Mouse (Mus musculus) ES-CJ7 (cell line): ENCODE measurements around the gene Syt9.

ENCODE experiments used
- DNase-seq: peaks from one replicate; pipeline ENCODE4 v3.0.0; 2011; ENCODE audit warnings: low read depth, low spot score

The Syt9 gene

GRCm38 (mm10) chr7:107370232-107371125 is at the start of gene Syt9:
Syt9 (plus strand) TSS chr7:107370728.
- peak; percentile 76 for DNase-seq

GRCm38 (mm10) chr7:107339013-107339412 is 31.5 kb upstream of the Syt9 start:
- DNase-seq: no peak

DNA sequence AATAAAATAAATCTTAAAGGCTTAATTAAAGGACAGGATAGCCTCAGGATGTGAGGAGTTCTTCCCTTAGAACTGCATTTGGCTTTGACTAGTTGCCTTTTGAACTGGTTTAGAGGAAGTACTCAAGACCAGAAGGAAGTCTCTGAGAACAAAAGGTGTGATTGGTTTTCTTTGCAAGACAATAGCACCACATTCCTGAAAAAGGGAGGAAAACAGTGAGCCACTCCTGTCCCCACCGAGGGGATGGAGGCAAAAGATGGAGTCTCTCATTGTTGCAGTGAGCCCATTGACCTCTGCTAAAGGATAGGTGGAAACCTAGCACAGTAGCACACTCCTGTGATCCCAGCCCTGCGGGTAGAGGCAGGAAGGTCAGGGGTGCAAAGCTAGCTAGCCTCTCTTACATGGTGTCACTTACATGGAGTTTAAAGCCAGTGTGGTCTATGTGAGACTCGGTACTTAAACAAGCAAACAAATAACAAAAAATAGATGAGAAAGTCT is 30.9 kb upstream of the Syt9 start:
- DNase-seq: peak; percentile 98

GRCm38 (mm10) chr7:107340221-107340620 is 30.3 kb upstream of the Syt9 start:
- DNase-seq: peak; percentile 58

DNA sequence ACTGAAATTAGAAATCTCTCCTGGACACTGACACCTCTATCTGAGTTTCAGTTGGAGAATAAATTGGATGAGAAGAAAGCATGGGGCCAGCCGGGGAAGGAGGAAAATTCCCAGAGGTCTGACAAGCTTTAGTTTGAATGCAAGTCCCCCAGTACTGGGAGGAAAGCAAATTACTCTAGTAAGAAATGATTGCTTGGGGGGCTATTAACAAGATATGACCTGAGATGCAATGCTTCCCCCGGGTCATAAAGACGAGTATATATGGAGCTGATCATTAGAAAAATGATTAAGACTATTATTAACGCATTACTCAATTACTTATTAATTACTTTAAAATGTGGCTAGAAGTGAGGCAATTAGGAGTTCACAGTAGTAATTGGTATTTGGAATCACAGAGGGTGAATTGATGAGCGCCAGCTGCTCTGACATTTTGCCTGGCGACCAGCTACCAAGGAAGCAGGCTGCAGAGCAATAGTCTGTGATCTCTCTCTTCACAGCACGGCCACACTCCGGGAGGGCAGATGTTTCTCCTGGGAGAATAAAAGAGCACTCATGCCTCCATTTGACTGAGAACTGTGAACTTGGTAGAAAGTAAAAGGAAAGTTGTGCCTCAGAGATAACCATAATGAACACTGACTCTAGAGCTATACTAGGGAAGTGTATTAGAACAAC is 28.9 kb upstream of the Syt9 start:
- peak; percentile 51 for DNase-seq

DNA sequence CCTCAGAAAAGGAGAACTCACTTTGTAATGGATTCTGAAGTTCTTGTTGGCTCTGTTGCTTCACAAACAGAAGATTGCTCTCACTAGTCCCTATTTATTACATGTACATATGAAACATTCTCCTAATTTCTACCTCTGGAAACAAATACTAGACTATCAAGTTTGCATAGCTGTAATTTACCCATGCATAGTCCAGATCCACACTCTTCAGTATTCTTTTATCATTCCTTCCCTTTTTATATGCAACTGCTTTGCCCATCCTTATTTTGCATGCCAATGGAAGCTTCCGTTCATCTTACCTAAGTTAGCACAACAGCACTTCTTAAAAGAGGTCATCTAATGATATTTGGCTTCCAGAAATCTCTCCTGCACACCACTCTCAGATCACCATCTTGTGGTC is 21.3 kb upstream of the Syt9 start:
- DNase-seq: peak; percentile 63

DNA sequence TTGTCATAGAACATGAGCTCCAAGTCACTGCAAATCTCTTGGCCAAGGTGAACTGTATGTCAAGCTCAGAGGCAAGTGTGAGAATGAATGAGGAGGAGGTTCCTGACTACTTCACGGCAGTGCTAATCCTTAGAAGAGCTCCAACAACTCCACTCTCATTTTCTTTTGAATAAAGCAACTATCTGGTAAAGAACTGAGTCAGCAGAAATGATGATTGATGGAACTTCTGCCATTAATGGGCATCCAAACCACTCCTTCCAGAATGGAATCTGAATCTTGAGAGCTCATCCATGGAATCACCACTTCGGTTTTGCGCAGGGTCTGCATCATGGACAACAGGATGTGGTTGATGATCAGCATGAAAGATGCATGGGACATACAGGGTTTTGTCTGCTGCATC is 8.4 kb upstream of the Syt9 start:
- DNase-seq: no peak

DNA sequence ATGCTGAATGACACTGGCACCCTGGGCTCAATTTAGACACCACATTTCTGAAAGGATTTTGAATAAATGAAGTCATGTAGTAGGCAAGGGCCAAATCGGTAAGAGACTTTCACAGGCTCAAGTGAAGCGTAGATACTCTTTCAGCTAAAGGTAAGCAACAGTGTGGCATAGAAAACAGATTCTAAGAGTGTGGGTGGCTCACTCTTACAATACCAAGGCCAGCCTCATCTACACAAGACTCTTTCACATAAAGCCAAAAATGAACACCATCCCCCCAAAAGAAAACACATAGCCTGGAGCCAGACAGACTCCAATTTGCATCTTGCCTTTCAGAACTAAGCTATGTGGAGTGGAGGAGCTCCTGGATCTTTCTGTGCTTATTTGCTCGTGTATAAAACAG is 7.9 kb upstream of the Syt9 start:
- DNase-seq: no peak

DNA sequence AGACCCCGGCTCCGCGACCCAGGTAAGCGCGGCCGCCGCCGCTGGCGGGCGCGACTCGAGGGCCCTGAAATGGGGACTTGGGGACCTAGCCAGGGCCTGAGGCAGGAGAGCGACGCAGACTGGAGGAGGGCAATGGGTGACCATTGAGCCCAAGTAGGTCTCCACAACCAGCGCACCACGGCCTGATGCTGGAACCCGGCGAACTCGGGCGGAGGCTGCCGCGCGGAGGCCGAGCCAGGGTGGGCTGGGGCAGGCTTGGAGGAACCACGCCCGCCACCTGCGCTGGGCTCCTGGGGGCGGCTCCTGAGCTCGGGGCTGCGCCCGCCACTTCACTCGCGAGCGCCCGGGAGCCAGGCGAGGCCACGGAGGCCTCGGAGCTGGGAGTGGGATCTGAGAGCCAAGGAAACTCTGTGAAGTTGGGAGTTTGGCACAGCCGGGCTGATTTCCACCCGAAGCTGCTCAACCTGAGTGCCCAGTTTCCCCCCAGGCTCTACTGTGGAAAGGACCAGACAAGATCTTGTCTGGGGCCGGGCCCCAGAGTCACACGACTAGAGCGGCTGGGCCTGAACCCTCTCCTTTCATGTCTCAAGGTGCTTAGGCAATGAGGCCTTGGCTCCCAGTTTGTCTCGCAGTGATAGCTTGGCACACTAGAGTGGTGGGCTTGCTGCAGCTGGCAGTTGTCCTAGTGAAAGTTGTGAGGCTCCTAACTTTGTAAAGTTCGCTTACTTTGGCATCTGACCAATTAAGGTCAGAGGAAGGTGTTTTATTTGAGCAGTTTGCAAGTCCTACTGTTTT is 795 bp downstream of the Syt9 start:
- DNase-seq: peak; percentile 44

DNA sequence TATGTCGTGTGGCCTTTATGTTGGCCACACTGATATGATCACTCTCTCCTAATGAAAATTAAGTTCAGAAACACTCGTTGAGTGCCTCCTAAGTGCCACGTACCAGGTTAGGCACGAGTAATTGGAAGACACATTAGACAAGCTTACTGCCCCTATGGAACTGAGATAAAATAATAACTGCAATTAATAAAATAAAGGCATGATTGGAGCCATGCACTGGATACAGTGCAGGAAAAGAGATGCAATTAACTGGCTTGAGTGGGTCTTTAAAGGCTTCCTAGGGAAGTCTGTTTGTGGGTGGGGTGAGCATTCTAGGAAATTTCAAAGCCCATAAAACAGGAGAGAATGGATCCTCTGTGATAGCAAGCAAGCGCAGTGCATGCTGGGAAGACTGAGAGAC is 10.0 kb downstream of the Syt9 start:
- DNase-seq: no peak

DNA sequence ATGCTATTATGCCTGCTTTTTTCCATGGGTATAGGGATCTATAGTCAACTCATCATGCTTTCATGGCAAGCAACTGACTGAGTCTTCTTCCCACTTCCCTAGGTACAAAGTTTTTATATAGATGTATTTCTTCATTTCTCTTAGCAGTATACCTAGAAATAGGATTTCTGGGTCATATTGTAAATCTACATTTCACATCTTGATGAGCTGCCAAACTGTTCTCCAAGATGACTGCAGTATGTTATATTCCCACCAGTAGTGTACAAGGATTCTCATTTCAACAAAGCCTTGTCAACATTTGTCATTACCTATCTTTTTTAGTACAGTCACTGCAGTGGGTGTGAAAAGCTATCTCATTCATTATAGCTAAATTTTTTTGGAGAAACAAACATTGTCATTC is 19.1 kb downstream of the Syt9 start:
- DNase-seq: no peak

DNA sequence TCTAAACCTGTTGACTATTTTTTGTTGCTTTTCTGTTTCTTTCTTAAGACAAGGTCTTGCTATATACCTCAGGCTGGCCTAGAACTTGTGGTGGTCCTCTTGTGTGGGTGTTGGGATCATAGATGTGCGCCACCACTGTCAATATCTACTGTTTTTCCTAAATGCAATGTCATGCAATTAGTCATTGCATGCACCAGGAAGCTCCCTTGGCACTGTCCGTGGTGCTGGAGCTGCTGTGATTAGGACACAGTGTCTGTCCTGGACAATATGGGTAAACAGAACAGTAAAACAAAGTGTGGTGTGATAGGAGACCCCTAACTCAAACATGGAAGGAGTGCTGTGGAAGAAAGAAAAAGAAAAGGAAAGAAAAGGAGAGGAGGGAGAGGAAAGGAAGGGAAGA is 22.2 kb downstream of the Syt9 start:
- DNase-seq: peak; percentile 12

DNA sequence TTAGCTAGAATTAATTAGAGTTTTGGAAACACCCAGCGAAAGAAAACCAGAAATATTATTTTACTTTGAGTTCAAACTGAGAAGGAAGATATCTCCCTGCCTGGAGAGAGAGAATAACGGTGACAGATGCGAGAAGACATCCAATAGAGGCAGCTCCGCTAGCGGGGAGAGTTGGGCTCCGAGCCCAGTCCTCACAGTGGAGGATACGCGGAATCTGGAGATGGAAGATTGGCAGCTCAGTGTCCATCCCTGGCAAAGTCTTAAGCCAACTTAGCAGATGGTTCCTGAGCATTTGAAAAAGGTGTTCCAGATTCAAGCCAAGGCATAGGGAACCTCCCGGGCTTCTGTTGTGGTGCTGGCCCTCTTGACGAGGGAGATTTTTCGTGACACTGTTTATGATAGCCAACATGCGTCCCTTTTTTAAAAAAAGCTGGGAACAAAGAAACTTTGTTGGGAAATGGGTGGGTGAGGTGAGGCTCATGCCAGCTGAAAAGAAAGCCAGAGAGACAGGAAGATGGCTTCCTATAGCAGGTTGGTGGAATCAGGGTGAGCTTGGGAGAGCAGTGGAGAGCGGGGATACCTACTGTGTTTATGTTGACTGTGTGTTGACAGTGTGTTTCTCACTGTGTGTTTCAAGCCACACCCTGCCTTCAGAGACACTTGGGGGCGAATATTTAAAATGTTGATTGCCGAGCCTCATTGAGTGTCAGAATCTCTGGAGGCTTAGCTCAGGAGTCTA is 29.7 kb downstream of the Syt9 start:
- no peak for DNase-seq

DNA sequence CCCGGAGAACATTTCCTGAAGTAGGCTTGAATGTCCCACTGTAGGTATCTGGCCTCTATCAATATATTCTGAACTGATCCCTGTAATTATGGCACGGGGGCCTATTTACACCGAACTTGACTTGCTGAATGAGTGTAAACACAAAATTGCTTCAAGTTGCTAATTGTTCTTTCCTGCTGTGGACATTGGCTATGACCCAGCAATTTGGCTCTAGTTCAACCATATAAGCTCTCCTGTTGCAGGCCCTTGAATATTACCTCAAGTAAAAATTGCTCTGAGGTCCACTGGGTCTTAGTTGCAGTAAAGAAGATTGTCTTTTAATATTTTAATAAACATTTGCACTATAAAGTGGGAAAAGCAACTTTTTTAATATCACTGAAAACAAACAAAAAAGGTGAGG is 32.7 kb downstream of the Syt9 start:
- DNase-seq: no peak

GRCm38 (mm10) chr7:107414928-107415327 is 44.4 kb downstream of the Syt9 start:
- no peak for DNase-seq

DNA sequence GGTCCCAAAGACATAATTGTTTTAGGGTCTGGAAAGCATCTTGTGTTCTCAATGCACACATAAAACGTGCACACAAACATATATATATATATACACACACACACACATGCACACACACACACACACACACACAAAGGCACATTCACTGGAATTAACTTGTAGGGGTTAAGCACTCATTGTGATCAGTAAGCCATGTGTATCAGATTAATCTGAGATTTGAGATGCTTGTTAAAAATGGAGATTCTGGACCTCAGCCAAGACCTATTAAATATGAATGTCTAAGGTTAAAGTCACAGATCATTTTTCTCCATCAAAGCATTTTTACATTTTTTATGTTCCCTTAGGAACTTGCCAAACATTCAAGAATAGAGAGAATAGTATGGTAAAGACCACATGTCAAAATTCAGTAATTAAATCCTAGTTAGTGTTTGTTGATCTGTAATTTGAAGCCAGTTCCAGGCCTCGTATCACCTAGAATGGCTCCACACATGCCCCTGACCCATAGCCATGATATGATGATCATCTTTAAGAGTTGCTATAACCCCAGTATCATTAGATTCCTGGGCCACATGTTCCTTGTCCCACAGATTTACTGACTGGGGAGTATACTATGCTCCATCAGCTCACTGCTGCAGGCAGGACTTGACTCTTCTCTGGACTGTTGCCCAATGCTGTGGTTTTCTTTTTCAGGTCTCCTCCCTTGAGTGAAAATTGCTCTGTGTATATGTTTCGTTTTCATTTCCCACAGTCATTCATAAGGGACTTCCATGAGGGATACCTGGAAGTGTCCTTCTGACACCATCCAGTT is 46.7 kb downstream of the Syt9 start:
- DNase-seq: no peak

DNA sequence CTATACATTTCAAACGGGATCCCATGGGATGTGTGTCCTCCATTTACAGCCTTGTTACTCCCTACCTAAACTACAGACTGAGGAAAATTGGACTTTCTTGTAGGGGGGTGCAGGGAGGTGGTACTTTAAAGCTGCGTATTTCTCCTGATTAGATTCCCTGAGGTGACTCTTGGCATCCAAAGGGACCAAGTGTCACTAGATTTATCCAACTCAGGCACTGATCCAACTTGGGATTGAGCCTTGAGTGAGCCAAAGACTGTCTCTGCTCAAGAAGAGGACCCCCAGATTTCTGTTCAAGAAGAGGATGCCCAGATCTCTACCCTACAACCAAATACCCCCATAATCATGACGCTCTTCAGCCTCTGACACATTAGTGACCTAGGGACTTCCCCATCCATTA is 66.9 kb downstream of the Syt9 start:
- DNase-seq: no peak

- DNase-seq: no peak
Measured at GRCm38 (mm10) chr7:107444579-107444978, 74.1 kb downstream of the Syt9 start.

- DNase-seq: no peak
Measured at GRCm38 (mm10) chr7:107454660-107455059, 84.1 kb downstream of the Syt9 start.

- no peak for DNase-seq
Measured at GRCm38 (mm10) chr7:107455118-107455521, 84.6 kb downstream of the Syt9 start.

GRCm38 (mm10) chr7:107461167-107461566 is 90.6 kb downstream of the Syt9 start:
- DNase-seq: no peak
